Comparison of ENCODE assay signal across 7 mouse cellular contexts in the genomic region with DNA sequence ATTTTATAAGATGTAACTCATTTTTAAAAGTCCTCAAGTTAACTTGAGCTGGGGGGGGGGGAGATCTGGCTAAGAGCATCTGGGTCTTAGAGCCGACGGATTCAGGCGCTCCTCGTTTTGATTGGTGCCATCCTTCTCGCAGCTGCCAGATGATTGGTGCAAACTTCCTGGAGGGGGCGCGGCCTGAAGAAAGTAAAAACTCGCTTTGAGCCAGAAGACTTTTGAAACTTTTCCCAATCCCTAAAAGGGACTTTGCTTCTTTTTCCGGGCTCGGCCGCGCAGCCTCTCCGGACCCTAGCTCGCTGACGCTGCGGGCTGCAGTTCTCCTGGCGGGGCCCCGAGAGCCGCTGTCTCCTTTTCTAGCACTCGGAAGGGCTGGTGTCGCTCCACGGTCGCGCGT. TPM values are rescaled to one million over a fixed set of nuclear protein-coding genes. Genes with fewer than 3 reads are reported as not detected.
DNase-seq lines count a peak whose midpoint lies in the region; ATAC-seq lines count a peak whose summit lies in the region.

A gene (plus strand): TSS at position 224 of the 400 bp plus-strand sequence.

- H3K27ac ChIP-seq in brown adipose tissue, adult 24 weeks (replicated peaks; ENCODE audit: low read depth, low read length) = no peak within 1 kb of the TSS
- 0 out of 2 replicates have a peak within 1 kb of the TSS, but pooled peaks have one; percentile 2 for H3K27ac ChIP-seq in intestine, embryonic 15.5 days
- H3K27ac ChIP-seq in limb, embryonic 13.5 days = peak within 1 kb of the TSS; percentile 91
- no peak within 1 kb of the TSS for H3K27ac ChIP-seq in midbrain, embryonic 15.5 days

- no peaks in the 10 kb centered on the region; the same call in 1 of the 2 replicates for H3K9me3 ChIP-seq in intestine, embryonic 15.5 days
- no peaks in the 10 kb centered on the region for H3K9me3 ChIP-seq in limb, embryonic 13.5 days
- H3K9me3 ChIP-seq in midbrain, embryonic 15.5 days = no peaks in the 10 kb centered on the region

- peak; percentile 68 for ATAC-seq in intestine, embryonic 15.5 days
- peak; percentile 70; the same call in 1 of the 2 replicates for ATAC-seq in limb, embryonic 13.5 days (ENCODE audit: low FRiP score, low read depth)
- ATAC-seq in midbrain, embryonic 15.5 days (replicated peaks) = no peak

- peak within 1 kb of the TSS; percentile 89 for H3K4me2 ChIP-seq in intestine, embryonic 15.5 days (replicated peaks)
- peak within 1 kb of the TSS; percentile 90 for H3K4me2 ChIP-seq in limb, embryonic 13.5 days (replicated peaks)
- H3K4me2 ChIP-seq in midbrain, embryonic 15.5 days = peak within 1 kb of the TSS; percentile 52

- peak within 1 kb of the TSS; percentile 75 for H3K4me3 ChIP-seq in brown adipose tissue, adult 24 weeks (ENCODE audit: insufficient read depth, low read depth, low read length)
- peak within 1 kb of the TSS; percentile 45 for H3K4me3 ChIP-seq in intestine, embryonic 15.5 days (replicated peaks)
- peak within 1 kb of the TSS; percentile 68 for H3K4me3 ChIP-seq in limb, embryonic 13.5 days
- peak within 1 kb of the TSS; percentile 29 for H3K4me3 ChIP-seq in midbrain, embryonic 15.5 days

- peak; percentile 97 for DNase-seq in R1 (ENCODE audit: low read depth, low spot score)
- DNase-seq in gastrocnemius, postnatal 25 days = peak; percentile 81
- peak; percentile 86 for DNase-seq in splenic B cell, adult 2 months (ENCODE audit: low read depth, low spot score)

- H3K4me1 ChIP-seq in brown adipose tissue, adult 24 weeks (ENCODE audit: control insufficient read depth, insufficient read depth, insufficient read length, low read length) = no peaks in the 10 kb centered on the region
- peaks cover 15% of the 10 kb centered on the region for H3K4me1 ChIP-seq in intestine, embryonic 15.5 days (replicated peaks)
- peaks cover 50% of the 10 kb centered on the region for H3K4me1 ChIP-seq in limb, embryonic 13.5 days
- H3K4me1 ChIP-seq in midbrain, embryonic 15.5 days = peaks cover 23% of the 10 kb centered on the region

- H3K9ac ChIP-seq in intestine, embryonic 15.5 days = peak within 1 kb of the TSS; percentile 22
- H3K9ac ChIP-seq in limb, embryonic 13.5 days = peak within 1 kb of the TSS; percentile 80
- H3K9ac ChIP-seq in midbrain, embryonic 15.5 days = no peak within 1 kb of the TSS

- WGBS in intestine, embryonic 15.5 days = under 1% methylated on average over 25 of the region's 25 CpGs
- WGBS in limb, embryonic 13.5 days = under 1% methylated on average over 25 of the region's 25 CpGs
- under 1% methylated on average over 25 of the region's 25 CpGs for WGBS in midbrain, embryonic 15.5 days

- H3K36me3 ChIP-seq in intestine, embryonic 15.5 days = no peaks in the 10 kb centered on the region
- H3K36me3 ChIP-seq in limb, embryonic 13.5 days = no peaks in the 10 kb centered on the region
- no peaks in the 10 kb centered on the region for H3K36me3 ChIP-seq in midbrain, embryonic 15.5 days (replicated peaks)
- H3K36me3 ChIP-seq in splenic B cell, adult 2 months (ENCODE audit: control insufficient read depth, insufficient read depth, low read length, poor library complexity, severe bottlenecking) = no peaks in the 10 kb centered on the region

- peaks cover 71% of the 10 kb centered on the region for H3K27me3 ChIP-seq in intestine, embryonic 15.5 days (replicated peaks)
- H3K27me3 ChIP-seq in limb, embryonic 13.5 days = peaks cover 83% of the 10 kb centered on the region
- peaks cover 87% of the 10 kb centered on the region for H3K27me3 ChIP-seq in midbrain, embryonic 15.5 days (replicated peaks)
- H3K27me3 ChIP-seq in splenic B cell, adult 2 months (ENCODE audit: control insufficient read depth, insufficient read depth, low read length, poor library complexity, severe bottlenecking) = peaks cover 3% of the 10 kb centered on the region; the same call in 1 of the 2 replicates

RNA-seq across cellular contexts. Expression of the gene that starts here (rescaled TPM):
- 0.36 TPM in 1 of 2 replicates, not detected in the other for polyA plus RNA-seq in brown adipose tissue, adult 24 weeks (2012; ENCODE audit: insufficient read depth, insufficient read length, missing spikeins)
- under 1 TPM; 0.41 to 0.54 TPM for total RNA-seq in gastrocnemius, postnatal 25 days (2021)
- polyA plus RNA-seq in intestine, embryonic 15.5 days (2015; fragmentation: Nextera tagmentation; extraction: Ambion mirVana) = 0.69 and 0.80 TPM in 2 replicates
- 7.5 and 8.3 TPM in 2 replicates for polyA plus RNA-seq in limb, embryonic 13.5 days (2015; fragmentation: Nextera tagmentation; extraction: Ambion mirVana)
- 4.2 and 5.2 TPM in 2 replicates for polyA plus RNA-seq in midbrain, embryonic 15.5 days (2015; fragmentation: Nextera tagmentation; extraction: Ambion mirVana)

Comparison
In these comparisons a context has a peak if more than half of its experiments do, and no peak if none do; other contexts are left out.
1. Peak in DNase-seq in gastrocnemius, postnatal 25 days; RNA of the gene not detected or under 1 TPM.
2. Peak in ATAC-seq, H3K4me3 ChIP-seq, H3K27ac ChIP-seq, H3K9ac ChIP-seq and H3K4me2 ChIP-seq in intestine, embryonic 15.5 days; RNA of the gene not detected or under 1 TPM.